Mouse (Mus musculus): Measurements from ENCODE around the gene Orc2.

The Orc2 gene

DNA sequence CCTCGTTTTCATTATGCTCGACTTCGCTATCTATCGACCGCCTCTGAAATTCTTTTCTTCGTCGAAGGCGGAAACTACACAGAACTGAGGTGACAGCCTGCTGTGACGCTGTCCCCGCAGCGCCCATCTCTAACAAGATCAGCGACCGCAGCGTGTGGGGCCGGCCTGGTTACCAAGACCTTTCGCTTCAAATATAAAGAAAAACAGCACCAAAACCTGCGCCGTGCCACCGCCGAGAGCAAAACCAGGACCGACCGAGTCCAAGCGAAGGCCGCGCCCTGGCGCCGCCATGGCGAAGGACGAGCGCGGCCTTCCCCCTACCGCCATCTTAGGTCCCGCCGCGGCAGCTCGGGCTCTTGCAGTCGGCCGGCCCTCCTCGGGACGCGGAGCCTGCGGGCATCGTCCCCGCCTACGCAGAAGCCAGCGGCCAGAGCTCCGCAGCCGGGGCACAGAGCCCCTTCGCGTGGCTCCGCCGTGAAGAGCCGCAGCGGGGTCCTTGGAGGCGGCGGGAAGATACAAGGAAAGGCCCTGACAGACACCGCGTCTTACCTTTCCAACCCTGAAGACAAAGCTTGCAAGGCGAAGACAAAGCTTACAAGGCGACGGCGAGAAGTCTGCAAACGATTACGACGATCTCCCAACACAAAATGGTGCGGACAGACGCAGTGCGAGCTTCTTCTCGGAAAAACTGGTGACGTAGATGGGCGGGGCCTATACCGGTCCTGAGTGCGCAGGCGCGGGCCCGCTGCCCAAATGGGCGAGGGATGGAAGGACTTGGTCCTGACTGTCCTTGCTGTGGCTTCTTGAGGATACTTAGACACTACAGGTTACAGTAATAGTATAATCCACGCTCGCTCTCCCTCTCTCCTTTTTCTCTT is 81.3 kb downstream of the Orc2 start, which contains the start of gene Clk1:
Gene Clk1 (minus strand): TSS at position 696 of the 878 bp plus-strand sequence.
- ATAC-seq (ENCODE audit: low TSS enrichment), result peak; percentile 91

DNA sequence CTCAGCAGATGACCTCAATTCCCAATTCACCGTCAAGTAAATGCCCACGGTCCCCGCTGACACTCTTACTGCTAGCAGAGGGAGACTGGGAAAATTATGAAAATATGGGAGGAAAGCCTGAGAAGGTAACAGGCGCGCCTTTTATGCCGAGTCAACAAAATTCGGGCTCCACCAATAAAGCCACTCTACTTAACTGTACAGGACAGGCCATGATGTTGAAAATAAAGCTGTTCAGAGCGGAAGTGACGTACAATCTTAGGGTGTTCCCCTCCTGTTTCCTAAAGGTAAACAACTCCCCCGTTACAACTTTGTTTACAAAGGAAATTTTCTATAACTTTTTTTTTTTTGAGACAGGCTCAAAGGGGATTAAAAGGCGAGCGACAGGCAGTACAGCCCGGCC is 82.0 kb downstream of the Orc2 start:
- peak; percentile 22; the same call in 1 of the 2 replicates for ATAC-seq (ENCODE audit: low TSS enrichment)

DNA sequence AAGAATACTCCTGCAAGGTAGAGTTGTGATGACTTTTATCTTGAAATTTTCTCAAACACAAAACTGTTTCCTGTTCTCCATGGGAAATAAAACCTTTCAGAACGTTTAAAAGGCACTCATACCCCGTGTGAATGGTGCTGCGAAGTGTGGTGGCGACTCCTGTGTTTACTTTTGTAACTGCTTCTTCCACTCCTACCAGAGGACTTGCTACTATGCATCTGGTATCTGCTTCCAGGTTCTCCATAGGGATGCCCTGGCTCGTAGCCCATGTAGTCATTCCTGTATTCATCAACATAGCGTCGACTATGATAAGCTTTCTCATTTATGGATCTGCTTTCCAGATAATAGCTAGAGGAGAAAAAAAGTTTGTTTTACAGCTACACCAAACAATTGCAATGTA is 83.9 kb downstream of the Orc2 start:
- no peak for ATAC-seq (ENCODE audit: low TSS enrichment)

DNA sequence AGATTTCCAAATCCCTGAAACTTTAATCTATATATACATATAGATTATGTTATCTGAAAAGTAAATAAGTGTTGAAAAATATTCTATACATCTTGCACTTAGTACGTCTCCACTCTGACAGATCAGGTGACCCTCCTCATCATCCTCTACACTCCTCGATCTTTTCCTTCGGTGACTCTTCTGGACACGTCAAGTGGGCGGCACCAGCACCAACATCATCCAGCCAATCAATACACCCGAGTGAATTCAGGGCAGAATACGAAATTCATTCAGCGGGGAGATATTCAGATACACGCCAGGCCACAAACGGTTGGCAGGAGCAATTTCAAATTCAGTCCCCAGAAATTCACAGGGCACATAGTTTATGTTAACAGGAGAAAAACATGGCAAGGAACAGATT is 84.9 kb downstream of the Orc2 start:
- no peak for ATAC-seq (ENCODE audit: low TSS enrichment)

DNA sequence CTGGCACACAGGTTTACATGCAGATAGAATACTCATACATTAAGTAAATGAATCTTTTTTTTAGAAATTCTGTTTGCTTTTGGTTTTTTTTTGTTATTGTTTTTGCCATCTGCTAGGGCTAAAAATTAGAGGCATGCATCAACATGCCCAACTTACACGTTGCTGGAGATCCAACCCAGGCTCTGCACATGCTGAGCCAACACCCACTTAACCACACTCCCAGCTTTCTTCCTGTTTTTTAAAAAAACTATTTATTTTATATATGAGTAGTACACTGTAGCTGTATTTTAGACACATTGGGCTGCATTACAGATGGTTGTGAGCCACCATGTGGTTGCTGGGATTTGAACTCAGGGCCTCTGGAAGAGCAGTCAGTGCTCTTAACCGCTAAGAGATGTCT is 88.9 kb downstream of the Orc2 start:
- no peak for ATAC-seq (ENCODE audit: low TSS enrichment)

DNA sequence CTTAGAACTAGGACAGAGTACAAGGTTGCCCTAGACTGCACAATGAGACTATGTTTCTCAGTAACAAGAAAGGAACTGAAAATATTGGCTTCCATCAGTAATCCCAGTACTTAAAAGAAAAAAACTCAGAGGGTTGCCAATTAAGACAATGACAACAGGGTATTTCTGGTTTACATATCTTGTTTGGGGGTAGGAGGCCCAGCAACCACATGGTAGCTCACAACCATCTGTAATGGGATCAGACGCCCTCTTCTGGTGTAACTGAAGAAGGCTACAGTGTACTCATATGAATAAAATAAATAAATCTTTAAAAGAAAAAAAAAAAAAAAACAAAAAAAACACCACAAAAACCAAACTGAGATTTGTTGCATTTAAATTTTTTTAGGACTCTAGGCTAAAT is 89.5 kb downstream of the Orc2 start:
- ATAC-seq (ENCODE audit: low TSS enrichment), result no peak
